Mouse (Mus musculus) T-cell, adult 2 months (primary cell): Measurements from ENCODE around the gene Htra1.

Experiments used
- DNase-seq: peaks from one replicate; pipeline ENCODE4 v3.0.0; 2022; ENCODE audit warnings: low spot score

Gene Htra1

DNA sequence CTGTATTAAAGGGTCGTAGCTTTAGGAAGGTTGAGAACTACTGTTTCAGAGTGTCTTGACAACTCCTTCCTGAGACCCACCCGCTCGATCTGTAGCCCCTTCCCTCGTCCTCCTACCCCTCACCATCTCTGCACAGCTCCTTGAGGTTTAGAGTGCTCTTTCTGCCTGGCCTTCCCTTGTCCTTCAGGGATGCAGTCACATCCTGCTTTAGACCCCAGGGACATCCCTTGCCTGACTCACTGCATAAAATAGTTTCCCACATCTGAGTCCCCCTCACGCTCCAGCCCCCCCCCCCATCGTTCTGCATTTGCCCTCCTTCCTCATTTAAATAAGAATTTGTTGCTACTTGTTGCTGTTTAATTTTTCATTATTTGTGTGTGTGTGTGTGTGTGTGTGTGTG, 31.0 kb downstream of the Htra1 start:
- DNase-seq, result no peak

DNA sequence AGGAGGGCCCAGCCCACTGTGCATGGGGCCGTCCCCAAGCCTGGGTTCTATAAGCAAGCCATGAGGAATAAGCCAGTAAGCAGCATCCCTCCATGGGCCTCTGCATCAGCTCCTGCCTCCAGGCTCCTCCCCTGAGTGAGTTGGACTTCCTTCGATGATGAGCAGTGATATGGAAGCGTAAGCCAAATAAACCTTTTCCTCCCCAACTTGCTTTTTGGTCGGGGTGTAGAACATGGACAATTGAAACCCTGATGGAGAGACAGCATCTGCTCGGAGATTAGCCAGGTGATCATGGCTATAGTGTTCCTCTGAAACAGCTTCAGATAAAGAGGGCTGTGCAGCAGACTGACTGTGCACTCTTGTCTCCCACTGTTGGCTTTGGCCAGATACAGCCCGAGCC, 32.0 kb downstream of the Htra1 start:
- DNase-seq, result no peak

DNA sequence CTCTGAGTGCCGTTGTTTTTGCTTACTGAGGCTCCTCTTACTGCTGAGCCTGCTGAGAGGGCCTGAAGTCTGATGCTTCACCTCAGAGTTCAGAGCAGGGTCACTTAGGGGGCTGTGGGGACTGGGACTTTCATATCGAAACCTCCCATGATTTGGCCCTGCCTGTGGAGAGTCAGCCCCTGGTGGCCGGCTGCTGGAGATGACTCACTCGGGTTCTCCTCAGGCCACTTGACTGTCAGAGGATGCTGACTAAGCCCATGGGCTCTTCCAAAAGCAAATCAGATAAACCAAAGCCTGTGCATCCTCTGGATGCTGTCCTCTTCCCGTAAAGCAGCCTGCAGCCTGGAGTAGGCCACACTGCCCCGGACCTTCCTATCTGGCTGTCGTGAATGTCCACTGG, 32.6 kb downstream of the Htra1 start:
- no peak for DNase-seq

DNA sequence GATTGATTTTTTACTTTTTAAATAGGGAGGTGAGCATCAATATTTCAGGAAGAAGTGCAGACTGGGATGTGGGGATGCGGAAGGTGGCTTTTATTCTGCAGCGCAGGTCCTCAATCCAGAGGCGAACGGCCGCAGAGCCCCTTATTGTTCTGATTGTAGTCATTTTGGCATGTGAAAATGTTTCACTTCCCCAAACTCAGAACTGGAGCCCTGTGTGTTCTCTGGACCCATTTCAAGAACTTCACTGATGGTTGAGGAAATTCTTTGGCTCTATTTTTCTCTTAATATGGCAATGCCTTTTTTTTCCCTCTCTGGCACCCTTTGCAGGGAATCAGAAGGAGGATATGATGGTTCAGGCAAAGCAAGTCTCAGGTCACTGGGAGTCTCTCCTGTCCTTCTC, 33.2 kb downstream of the Htra1 start:
- DNase-seq, result no peak

DNA sequence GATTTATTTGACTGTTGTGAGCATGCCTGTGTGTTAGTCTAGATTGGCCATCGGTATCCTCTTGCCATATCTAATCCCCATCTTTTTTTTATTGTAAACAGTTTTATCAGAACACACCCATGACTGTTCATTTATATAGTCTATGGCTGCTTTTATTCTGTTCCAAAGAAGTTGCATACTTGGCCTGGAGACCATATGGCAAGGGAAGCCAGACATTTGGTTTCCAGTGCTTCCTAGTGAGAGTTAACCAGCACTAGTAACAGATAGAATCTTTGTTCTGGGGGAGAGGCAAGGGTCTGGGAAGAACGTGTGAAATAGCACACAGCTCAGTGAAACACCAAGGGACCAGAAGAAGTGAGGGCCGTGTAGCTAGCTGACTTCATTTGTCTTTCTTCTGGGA, 33.6 kb downstream of the Htra1 start:
- DNase-seq, result no peak

DNA sequence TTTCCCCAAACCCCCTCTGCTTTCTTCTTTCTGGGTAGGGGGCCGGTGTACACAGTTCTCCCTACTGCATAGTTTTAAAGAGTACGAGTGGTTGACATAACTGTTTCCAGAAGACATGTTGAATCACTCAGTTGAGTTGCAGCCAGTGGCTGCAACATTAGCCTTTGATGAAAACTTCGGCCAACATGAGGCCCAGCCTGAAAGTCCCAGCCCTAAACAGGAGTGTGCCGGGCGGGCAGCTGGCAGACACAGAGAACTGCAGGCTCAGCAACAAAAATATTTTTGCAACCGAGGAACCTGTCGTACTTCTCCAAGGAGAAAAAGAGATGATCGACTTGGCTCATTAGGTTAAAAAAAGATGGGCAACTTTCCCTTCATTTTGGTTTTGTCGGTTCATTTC, 36.9 kb downstream of the Htra1 start:
- no peak for DNase-seq

DNA sequence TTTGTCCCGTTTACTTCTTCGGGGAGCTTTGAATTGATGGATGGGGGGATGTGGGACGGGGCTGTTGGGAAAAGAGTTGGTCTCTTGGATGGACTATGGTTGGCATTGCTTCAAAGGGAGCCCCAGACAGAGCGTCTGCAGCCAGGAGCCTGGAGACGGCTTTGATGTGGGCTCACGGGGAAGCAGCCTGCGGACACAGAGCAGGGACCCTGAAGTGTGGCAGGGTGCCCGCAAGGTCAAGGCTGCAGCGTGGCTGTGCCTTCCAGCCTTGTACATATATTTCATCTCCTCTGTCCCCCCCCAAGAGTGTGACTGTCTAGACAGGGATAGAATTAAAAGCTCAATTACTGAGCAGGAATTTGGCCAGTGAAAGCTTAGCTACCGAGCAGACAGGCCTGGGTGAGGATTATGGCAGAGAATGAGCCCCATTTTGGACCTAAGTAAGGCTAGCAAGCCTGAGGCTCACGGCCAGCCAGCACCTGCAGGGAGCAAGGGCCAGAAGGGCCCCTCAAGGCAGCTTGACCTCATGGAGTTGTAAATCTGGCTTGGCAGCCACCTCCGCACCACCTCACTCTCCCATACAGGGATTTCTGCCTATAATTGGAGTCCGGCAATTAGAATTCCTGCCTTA, 40.5 kb downstream of the Htra1 start:
- DNase-seq, result no peak

DNA sequence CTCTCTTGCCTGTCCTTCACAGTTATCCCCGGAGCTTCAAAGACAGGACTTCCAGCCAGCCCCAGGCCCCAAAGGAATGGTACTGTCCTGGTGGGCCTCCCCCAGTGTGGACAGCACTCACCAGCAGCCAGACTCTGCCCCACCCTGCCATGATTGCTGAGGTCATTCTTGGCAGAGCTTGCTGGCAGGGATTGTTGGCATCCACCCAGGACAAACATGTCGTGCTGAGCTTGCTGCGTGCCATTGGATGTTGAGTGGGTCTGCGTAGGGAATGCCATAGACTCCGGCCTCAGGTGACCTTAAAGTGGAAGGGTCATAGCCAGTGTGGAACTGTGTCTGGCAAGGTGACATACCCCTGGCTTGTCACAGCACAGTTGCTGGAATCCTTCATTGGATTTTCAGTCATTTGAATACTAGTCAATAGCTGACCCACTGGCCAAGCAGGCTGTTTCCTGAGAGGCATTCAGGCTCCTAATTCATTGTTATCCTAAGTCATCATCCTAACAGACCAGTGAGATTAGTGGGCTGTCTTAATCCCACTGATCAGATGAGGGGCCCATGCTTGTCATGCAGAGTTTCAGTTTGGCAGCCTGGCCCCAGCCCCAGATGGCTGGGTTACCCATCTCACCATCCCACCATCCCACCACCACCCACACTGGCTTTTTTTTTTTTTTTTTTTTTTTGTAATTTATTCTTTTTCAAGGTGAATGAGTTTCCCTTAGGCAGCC, 42.0 kb downstream of the Htra1 start:
- no peak for DNase-seq

DNA sequence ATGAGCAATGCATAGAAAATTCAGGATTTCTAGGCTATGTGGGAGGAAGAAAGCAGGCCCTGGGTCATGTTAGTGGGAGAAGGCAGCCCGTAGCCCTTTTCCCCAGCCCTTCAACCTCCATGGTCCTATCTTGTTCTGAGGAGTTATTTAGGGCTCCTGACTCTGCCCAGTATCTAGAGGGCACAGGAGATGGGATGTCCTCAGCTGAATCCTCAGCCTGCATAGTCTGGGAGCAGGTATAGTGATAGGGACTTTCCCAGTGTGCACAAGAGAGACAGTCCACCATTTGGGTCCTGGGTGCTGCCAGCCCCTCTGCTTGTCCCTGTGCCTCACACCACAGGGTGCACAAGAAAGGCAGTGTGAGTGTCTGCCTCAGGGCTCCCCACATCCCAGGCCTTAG, 42.6 kb downstream of the Htra1 start:
- DNase-seq, result no peak

DNA sequence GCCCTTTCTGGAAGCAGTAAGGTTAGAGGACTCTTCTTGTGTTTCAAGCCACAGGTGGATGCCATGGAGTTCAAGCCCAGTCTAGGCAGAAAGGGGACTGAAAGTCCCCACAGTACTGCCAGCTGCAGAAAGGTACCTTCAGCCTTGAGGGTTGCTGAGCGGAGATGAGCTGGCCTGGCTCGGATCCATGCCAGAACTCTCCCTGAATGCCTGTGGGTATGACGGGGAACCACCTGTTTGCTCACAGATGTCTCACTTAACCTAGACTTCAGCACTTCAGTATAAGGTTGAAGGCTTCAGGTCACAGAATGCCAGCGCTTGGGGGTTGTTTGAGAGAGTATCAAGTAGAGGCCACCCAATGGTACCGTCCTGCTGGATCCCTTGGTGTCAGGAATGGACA, 44.2 kb downstream of the Htra1 start:
- DNase-seq, result no peak

DNA sequence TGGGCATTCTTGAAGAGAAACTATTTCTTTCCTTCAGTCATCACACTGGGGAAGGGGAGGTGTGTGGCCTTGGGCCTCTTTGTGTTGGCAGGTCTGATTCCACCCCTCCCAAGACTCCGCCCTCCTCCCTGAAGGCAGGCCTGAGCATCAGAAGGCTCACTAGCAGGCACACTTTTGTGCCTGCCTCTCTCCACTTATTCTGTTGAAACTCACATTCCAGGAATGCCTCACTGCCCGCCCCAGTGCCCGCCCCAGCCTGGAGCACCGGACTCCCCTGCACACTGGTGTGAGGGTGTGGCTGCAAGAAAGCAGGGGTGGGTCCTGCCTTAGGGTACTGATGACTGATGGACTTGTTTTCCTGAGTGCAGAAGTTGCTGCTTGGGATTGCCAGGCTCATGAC, 46.5 kb downstream of the Htra1 start:
- DNase-seq, result no peak

DNA sequence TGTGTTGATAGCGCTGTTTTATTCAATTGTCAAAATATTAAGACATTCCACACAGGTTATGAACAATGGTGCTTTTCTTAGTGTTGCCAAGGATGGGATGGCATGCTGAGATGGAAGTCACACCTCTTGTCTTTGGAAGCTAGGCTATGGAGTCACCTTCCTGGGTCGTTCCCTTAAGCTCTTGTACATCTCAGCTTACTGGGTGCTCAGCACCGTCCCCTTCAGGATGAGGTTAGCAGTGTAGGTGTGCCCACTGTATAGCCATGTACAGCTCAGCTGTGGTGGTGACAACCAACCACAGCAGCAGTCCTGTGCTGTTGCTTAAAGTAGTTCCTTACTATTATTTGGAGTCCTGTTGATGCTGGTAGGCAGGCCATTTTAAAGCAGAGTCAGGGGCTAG, 47.0 kb downstream of the Htra1 start:
- no peak for DNase-seq

DNA sequence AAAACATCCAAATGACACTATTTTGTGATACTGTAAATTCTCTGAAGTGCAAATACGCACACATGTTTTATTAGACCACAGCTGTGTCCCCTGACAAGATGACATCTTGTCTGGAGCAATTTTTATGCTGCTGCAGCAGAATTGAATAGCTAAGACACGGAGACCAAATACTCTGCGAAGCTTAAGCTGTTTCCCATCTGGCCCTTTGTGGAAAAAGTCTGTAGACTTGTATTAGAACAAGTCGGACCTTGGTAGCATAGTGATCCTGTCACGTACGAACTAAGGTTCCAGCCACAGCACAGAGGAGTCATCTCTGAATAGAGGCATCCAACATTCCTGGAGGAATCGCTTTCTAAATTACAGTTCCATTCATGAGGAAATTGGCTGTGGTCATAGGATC, 48.4 kb downstream of the Htra1 start:
- DNase-seq, result no peak

DNA sequence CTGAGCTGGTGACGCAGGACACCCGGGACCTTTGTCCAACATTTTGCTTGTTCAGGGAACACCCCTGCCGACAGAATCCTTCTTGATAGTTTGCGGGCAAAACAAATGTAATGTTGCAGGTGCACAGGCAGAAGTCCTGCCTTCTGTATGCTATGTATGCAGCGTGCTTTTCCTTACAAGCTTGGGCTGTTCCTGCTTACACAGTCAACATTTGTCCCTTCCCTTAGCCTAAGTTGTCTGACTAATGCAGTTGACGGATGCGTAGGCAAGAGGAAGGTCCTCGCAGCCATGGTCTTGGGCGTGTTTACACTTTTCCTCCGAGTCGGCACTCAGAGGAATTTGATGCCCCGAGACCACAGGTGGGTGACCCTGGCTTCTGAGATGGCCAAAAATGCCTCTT, 49.3 kb downstream of the Htra1 start:
- no peak for DNase-seq

DNA sequence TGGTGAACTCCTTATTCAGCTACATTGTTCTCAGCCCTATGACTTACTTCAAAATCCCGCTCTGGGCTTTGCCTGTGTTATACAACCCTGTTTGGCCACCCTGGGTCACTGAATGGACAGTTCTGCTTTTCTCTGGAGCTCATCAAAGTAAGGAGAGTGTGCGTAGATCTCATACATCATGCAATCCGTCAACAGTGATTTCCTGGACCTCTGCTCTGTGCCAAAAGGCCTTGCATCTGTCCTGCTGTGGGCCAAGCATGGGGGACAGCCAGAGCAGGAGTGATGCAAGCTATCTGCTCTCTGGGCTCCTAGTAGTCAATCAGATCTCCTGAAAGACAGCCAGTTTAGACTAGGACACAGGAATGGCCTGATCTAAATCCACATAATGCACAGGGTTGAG, 49.8 kb downstream of the Htra1 start:
- DNase-seq, result no peak

DNA sequence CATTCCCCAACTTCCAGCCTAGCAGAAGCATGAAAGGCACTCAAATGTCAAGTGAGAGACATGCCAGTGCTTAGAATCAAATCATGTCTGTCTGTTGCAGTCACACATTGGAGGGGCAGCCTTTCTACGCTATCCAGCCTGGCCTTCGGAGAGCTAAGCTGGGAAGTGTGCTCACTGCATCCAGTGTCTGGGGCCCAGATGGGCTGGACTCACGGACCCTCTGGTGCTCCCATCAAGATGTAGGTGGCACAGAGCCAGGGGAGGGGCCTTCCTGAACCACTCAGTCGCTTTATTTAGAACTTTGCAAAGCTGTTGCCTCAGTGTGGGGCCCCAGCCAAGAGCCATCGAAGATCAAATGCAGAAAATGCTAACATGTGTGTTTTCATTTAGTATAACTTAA, 52.2 kb downstream of the Htra1 start:
- DNase-seq, result no peak

DNA sequence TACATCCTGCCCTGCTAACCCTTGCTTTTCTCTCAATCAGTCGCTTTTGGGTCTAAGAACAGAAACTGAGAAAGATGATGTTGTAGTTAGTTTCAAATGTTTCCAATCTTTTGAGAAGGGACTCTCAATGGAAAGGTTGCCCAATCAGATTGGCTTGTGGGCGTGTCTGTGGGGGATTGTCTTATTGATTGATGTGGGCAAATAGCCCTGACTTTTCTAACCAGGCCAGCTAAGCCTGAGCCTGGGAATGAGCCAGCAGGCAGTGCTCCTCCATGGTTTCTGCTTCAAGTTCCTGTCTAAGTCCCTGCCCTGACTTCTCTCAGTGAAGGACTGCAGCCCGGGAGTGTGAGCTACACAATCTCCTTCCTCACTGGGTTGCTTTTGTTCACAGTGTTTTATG, 53.5 kb downstream of the Htra1 start:
- DNase-seq, result peak; percentile 8

DNA sequence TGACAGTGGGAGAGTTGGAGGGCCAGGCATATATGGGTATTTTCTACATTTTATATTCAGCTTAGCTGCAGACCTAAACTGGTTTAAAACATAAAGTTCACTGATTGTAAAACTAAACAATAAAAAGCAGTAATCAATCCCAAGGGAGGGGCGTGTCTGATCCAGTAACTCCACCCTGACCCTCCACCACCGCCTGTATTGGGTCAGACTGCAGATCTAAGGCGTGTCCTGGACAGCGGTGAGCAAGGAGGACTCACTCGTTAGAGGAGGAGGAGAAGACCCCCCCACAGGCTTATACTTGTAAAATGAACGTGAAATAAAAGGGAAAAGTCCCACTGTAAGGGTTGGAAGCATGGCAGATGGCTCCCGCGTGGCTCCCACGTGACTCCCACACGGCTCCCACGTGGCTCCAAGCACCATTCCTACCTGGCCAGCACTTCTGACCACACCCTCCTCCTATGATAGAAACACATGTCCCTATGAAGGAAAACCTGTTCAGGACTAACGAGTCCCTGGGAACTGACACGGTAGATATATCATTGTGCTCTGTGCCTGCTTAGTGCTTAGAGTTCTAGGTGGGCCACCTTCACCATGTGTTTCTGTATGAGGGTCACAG, 55.4 kb downstream of the Htra1 start:
- no peak for DNase-seq

DNA sequence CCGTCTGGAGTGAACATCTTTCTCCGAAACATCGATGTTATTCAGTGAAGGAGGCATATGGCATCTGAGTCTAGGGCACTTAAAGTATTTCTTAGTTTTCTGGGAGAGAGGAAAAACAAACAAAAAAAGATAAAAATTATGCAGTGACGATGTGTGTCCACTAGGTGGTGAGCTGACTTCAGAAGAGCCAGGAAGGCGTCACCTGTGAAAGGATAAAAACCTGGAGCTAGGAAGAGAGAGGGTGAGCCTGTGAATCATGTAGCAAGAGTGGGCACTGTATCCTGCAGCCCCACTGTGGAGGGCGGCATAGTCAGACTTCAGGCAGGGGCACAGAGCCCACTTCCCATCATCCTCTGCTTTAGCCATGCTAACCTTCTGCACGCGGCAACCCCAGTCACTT, 58.0 kb downstream of the Htra1 start:
- peak; percentile 6 for DNase-seq

DNA sequence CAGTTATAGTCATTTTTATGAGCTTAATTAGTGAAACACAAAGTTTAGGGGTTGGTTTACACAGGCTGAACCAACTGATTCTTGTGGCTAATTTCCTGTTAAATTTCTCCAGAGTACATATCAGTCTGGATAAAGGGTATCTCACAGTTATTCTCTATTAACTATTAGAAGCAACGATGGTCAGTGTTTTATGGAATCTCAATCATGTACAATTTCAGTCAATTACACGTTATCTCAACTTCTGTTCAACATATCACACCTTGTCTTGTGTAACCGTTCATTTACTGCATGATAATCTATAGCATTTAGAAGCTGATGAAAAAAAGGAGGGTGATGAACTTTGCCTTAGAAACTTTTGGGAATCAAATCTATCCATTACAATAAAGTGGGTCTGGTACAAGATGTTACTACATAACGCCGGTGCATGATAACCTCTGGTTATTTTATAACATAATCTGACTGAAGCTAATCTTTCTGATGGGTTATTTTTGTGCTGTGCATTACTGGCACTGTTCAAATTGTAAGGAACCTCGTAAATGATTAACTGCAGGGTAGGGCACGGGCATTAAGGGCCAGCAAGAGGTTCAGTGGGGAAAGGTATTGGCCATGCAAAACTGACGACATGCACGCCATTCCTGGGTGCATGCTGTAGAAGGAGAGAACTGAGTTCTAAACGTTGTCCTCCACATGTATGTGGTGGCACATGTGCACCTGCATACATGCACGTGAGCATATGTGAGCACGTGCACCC, 66.2 kb downstream of the Htra1 start:
- no peak for DNase-seq

DNA sequence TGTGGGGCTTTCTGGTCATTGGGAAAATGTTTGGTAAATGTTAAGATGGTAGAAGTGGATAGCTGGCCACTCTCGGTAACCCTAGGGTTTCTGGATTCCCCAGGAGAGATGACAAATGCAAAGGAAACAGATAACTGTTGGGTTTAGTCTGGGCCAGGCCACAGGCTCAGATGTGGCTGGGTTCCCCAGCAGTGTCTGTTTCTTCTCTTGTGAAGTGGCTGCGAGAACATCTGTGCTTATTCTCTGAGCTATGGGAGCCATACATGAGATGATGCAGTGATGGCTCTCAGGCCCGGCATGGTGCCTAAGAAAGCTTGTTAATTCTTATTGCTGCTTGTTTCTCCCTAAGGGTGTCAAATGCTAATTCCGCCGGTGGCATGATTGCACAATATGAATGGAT, 68.2 kb downstream of the Htra1 start:
- peak; percentile 64 for DNase-seq

DNA sequence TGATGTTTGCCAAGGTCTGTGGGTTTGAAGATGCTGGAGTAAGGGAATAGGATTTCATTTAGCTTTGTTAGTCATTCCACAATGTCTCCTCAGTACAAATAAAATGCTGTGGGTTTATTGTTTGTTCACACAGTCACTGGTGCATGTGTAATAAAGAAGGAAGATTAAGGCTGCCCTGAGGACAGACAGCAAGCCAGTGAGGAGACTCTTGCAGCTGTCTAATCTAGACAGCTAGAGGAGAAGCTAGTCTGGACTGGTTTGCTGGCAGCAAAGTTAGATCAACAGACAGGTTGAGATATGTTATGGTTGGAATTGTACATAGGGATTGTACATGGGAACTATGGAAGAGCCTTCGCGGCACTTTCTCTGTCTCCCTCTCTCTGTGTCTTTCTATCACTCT, 71.3 kb downstream of the Htra1 start:
- DNase-seq, result no peak

DNA sequence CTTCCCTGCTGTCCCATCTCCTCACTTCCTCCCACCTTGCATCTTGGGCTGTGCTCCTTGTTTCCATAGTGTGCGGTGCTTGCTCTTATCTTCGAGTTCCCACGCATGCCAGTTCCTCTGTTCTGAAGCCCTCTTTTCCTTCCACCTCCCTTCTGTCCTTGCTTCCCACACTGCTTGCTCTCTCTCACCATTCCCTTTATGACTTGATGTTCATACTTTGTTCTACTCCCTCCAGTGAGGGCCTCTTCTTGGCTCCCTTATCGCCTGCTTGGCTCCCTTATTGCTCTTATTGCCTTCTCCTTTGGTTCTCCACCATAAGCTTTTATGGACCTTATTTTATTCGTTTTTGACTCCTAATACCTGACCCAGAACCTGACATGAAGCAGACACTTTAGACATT, 73.3 kb downstream of the Htra1 start:
- no peak for DNase-seq
